Mouse (Mus musculus): ENCODE measurements around the gene Spata17. TPM values are rescaled to one million over a fixed set of nuclear protein-coding genes. Genes with fewer than 3 reads are reported as not detected.

Spata17 gene
- polyA plus RNA-seq, 1 experiment from 2014 or later = 0.98 TPM

DNA sequence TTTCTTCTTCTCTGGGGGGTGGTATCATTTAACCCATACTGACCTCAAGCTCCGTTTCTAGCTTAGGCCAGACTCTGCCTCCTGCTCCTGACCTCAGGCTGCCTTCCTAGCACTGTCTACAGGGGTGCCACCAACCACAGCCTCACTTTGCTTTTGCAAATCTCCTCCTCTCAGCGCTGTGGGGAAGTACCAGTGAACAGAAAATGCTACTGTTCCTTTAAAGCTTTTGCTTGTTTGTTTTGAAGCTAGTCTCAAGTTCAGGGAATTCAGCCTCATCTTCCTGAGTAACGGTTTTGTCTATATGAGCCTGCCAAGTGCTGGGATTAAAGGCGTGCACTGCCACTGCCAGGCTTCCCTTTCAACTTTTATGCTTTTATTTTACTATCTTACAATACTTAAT, 5.8 kb downstream of the Spata17 start:
- Histone ChIP-seq H3K4me2 (ENCODE audit: low read depth, low read length) (no peak overlapping the region), H3K27me3 (ENCODE audit: control insufficient read depth, insufficient read depth, low read length) (no peaks in the 10 kb centered on the region), H3K36me3 (ENCODE audit: control insufficient read depth, insufficient read depth) (no peaks in the 10 kb centered on the region), H3K4me1 (ENCODE audit: control insufficient read depth, insufficient read depth, low read length) (no peaks in the 10 kb centered on the region), H3K9ac (ENCODE audit: low read length) (no peak overlapping the region), H3K9me3 (replicated peaks; ENCODE audit: control insufficient read depth, low read length) (no peaks in the 10 kb centered on the region), H3K4me3 (ENCODE audit: low read length) (no peak overlapping the region), H3K27ac (ENCODE audit: low read length) (no peak overlapping the region)
- ATAC-seq (replicated peaks; ENCODE audit: extremely low read depth, insufficient read depth, low FRiP score) = no peak
- 56% methylated on average over 4 of the region's 4 CpGs for WGBS

DNA sequence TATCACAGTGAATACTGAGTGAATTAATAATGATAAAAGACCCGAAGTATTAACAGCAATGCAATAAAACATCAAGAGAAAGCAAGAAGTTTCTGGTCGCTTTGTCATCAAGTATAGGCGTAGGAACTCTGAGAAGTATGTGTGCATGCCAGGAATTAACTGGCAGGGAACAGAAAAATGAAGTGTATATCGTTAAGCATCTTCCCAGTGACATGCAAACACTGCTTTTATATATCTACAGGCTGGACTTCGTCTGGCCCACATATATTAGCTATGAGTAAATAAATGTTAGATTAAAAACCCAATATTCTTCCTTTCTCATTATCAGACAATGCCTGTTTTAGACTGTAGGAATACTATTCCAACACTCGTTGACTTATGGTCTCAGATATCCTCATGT, 9.8 kb downstream of the Spata17 start:
- no peak for ATAC-seq (replicated peaks; ENCODE audit: extremely low read depth, insufficient read depth, low FRiP score)

GRCm38 (mm10) chr1:187178546-187178945, 36.7 kb downstream of the Spata17 start:
- no peak overlapping the region for H3K4me2 ChIP-seq (ENCODE audit: low read depth, low read length)
- H3K36me3 ChIP-seq (ENCODE audit: control insufficient read depth, insufficient read depth) = no peaks in the 10 kb centered on the region
- H3K9ac ChIP-seq (ENCODE audit: low read length) = no peak overlapping the region
- no peak for ATAC-seq (replicated peaks; ENCODE audit: extremely low read depth, insufficient read depth, low FRiP score)
- H3K9me3 ChIP-seq (replicated peaks; ENCODE audit: control insufficient read depth, low read length) = no peaks in the 10 kb centered on the region
- no peaks in the 10 kb centered on the region for H3K4me1 ChIP-seq (ENCODE audit: control insufficient read depth, insufficient read depth, low read length)
- H3K27ac ChIP-seq (ENCODE audit: low read length) = no peak overlapping the region
- 69% methylated on average over 1 of the region's 1 CpGs for WGBS
- H3K27me3 ChIP-seq (ENCODE audit: control insufficient read depth, insufficient read depth, low read length) = no peaks in the 10 kb centered on the region
- no peak overlapping the region for H3K4me3 ChIP-seq (ENCODE audit: low read length)

More for the DNA sequence above, 9.8 kb downstream of the Spata17 start:
- WGBS = 69% methylated on average over 6 of the region's 6 CpGs
- Histone ChIP-seq H3K27ac (ENCODE audit: low read length) (no peak overlapping the region), H3K4me1 (ENCODE audit: control insufficient read depth, insufficient read depth, low read length) (no peaks in the 10 kb centered on the region), H3K9me3 (replicated peaks; ENCODE audit: control insufficient read depth, low read length) (no peaks in the 10 kb centered on the region), H3K27me3 (ENCODE audit: control insufficient read depth, insufficient read depth, low read length) (no peaks in the 10 kb centered on the region), H3K36me3 (ENCODE audit: control insufficient read depth, insufficient read depth) (no peaks in the 10 kb centered on the region), H3K9ac (ENCODE audit: low read length) (no peak overlapping the region), H3K4me2 (ENCODE audit: low read depth, low read length) (no peak overlapping the region), H3K4me3 (ENCODE audit: low read length) (no peak overlapping the region)

DNA sequence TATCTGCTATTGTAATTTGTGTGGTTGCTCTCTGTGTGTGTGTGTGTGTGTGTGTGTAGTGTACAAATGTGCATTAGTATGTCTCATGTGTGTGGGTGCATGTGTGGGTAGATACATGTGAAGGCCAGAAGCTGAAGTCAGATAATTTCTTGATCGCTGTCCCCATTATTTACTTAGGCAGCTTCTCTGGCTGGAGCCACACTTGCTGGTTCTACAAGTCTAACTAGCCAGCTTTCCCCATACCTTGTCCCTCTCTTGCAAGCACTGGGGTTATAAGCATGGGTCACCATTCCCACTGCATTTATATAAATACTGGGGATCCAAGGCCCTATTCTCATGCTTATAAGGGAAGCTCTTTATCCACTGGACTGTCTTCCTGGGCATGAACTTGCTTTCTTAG, 39.3 kb downstream of the Spata17 start:
- Histone ChIP-seq H3K36me3 (ENCODE audit: control insufficient read depth, insufficient read depth) (no peaks in the 10 kb centered on the region), H3K4me2 (ENCODE audit: low read depth, low read length) (no peak overlapping the region), H3K9ac (ENCODE audit: low read length) (no peak overlapping the region), H3K4me1 (ENCODE audit: control insufficient read depth, insufficient read depth, low read length) (no peaks in the 10 kb centered on the region), H3K27ac (ENCODE audit: low read length) (no peak overlapping the region), H3K27me3 (ENCODE audit: control insufficient read depth, insufficient read depth, low read length) (no peaks in the 10 kb centered on the region), H3K9me3 (replicated peaks; ENCODE audit: control insufficient read depth, low read length) (no peaks in the 10 kb centered on the region), H3K4me3 (ENCODE audit: low read length) (no peak overlapping the region)
- ATAC-seq (replicated peaks; ENCODE audit: extremely low read depth, insufficient read depth, low FRiP score) = no peak
- 77% methylated on average over 1 of the region's 1 CpGs for WGBS

DNA sequence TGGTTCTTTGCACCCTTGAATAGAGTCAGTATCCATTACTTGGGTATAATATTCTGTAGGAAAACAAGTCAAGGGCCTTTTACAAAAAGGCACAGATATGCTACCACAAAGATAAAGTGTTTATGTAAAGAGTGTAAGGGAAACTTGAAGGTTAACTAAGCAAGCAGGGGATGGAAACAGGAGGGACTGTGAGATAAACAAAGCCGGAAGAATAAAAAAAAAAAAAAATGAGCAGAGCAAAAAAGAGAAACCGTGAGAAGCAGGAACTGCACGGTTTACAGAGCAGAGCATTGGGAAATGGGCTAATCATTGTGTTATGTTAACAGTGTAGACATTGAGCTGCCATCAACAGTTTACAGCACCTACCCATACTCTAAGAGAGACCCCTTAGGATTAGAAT, 44.9 kb downstream of the Spata17 start:
- Histone ChIP-seq H3K4me2 (ENCODE audit: low read depth, low read length) (no peak overlapping the region), H3K9ac (ENCODE audit: low read length) (no peak overlapping the region), H3K4me3 (ENCODE audit: low read length) (no peak overlapping the region), H3K4me1 (ENCODE audit: control insufficient read depth, insufficient read depth, low read length) (no peaks in the 10 kb centered on the region), H3K27me3 (ENCODE audit: control insufficient read depth, insufficient read depth, low read length) (no peaks in the 10 kb centered on the region), H3K27ac (ENCODE audit: low read length) (no peak overlapping the region), H3K36me3 (ENCODE audit: control insufficient read depth, insufficient read depth) (no peaks in the 10 kb centered on the region), H3K9me3 (replicated peaks; ENCODE audit: control insufficient read depth, low read length) (no peaks in the 10 kb centered on the region)
- 47% methylated on average over 3 of the region's 3 CpGs for WGBS
- ATAC-seq (replicated peaks; ENCODE audit: extremely low read depth, insufficient read depth, low FRiP score) = no peak

GRCm38 (mm10) chr1:187169646-187170045, 45.6 kb downstream of the Spata17 start:
- no peak overlapping the region for H3K4me2 ChIP-seq (ENCODE audit: low read depth, low read length)
- H3K9ac ChIP-seq (ENCODE audit: low read length) = no peak overlapping the region
- H3K4me1 ChIP-seq (ENCODE audit: control insufficient read depth, insufficient read depth, low read length) = no peaks in the 10 kb centered on the region
- H3K27ac ChIP-seq (ENCODE audit: low read length) = no peak overlapping the region
- no peak for ATAC-seq (replicated peaks; ENCODE audit: extremely low read depth, insufficient read depth, low FRiP score)
- no peaks in the 10 kb centered on the region for H3K36me3 ChIP-seq (ENCODE audit: control insufficient read depth, insufficient read depth)
- WGBS = 73% methylated on average over 7 of the region's 7 CpGs
- no peaks in the 10 kb centered on the region for H3K9me3 ChIP-seq (replicated peaks; ENCODE audit: control insufficient read depth, low read length)
- no peaks in the 10 kb centered on the region for H3K27me3 ChIP-seq (ENCODE audit: control insufficient read depth, insufficient read depth, low read length)
- H3K4me3 ChIP-seq (ENCODE audit: low read length) = no peak overlapping the region

DNA sequence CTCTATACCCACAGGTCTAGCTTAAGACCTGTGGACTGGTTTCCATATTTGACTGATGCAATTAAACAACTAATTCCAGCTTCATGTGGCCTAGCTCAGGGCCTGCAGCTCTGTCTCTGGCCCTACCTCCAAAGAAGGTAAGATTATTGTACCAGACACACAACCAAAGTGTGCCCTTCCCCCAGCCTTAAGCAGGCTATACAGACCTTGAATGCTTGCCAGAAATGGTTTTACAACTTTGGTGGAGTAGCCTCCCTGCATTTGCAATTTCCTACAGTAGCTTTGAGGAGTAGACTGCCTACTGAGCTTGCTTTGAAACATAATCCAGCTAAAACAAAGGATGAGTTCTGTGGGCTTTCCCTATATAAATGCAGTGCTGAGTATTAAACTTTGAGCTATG, 51.7 kb downstream of the Spata17 start:
- Histone ChIP-seq H3K36me3 (ENCODE audit: control insufficient read depth, insufficient read depth) (no peaks in the 10 kb centered on the region), H3K27ac (ENCODE audit: low read length) (no peak overlapping the region), H3K9ac (ENCODE audit: low read length) (no peak overlapping the region), H3K27me3 (ENCODE audit: control insufficient read depth, insufficient read depth, low read length) (no peaks in the 10 kb centered on the region), H3K9me3 (replicated peaks; ENCODE audit: control insufficient read depth, low read length) (peaks cover 3% of the 10 kb centered on the region; the same call in 1 of the 2 replicates), H3K4me3 (ENCODE audit: low read length) (no peak overlapping the region), H3K4me2 (ENCODE audit: low read depth, low read length) (no peak overlapping the region), H3K4me1 (ENCODE audit: control insufficient read depth, insufficient read depth, low read length) (no peaks in the 10 kb centered on the region)
- ATAC-seq (replicated peaks; ENCODE audit: extremely low read depth, insufficient read depth, low FRiP score) = no peak

DNA sequence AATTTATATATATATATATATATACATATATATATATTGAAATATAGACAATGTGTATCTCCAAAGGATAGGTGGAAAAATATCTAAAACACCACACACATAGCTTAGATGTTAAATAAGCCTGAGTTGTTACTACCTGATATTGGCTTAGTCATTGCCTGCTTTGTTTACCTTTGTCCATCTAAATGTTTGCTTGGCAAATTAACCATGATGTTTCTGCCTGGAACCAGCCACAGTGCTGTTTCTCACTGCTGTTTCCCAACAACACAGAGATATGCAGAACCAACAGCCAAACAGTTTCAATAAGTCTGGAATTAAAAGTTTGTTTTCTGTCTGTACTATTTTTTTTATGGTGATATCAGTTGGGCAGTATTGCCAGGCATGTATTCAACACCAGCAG, 59.6 kb downstream of the Spata17 start:
- Histone ChIP-seq H3K27ac (ENCODE audit: low read length) (no peak overlapping the region), H3K4me1 (ENCODE audit: control insufficient read depth, insufficient read depth, low read length) (no peaks in the 10 kb centered on the region), H3K9me3 (replicated peaks; ENCODE audit: control insufficient read depth, low read length) (peaks cover 3% of the 10 kb centered on the region; the same call in 1 of the 2 replicates), H3K4me3 (ENCODE audit: low read length) (no peak overlapping the region), H3K27me3 (ENCODE audit: control insufficient read depth, insufficient read depth, low read length) (no peaks in the 10 kb centered on the region), H3K9ac (ENCODE audit: low read length) (no peak overlapping the region), H3K4me2 (ENCODE audit: low read depth, low read length) (no peak overlapping the region), H3K36me3 (ENCODE audit: control insufficient read depth, insufficient read depth) (no peaks in the 10 kb centered on the region)
- no peak for ATAC-seq (replicated peaks; ENCODE audit: extremely low read depth, insufficient read depth, low FRiP score)

- no peak overlapping the region for H3K4me3 ChIP-seq (ENCODE audit: low read length)
- H3K36me3 ChIP-seq (ENCODE audit: control insufficient read depth, insufficient read depth) = no peaks in the 10 kb centered on the region
- 65% methylated on average over 5 of the region's 5 CpGs for WGBS
- no peak for ATAC-seq (replicated peaks; ENCODE audit: extremely low read depth, insufficient read depth, low FRiP score)
- H3K4me2 ChIP-seq (ENCODE audit: low read depth, low read length) = no peak overlapping the region
- H3K9ac ChIP-seq (ENCODE audit: low read length) = no peak overlapping the region
- H3K9me3 ChIP-seq (replicated peaks; ENCODE audit: control insufficient read depth, low read length) = no peaks in the 10 kb centered on the region
- no peaks in the 10 kb centered on the region for H3K27me3 ChIP-seq (ENCODE audit: control insufficient read depth, insufficient read depth, low read length)
- no peaks in the 10 kb centered on the region for H3K4me1 ChIP-seq (ENCODE audit: control insufficient read depth, insufficient read depth, low read length)
- H3K27ac ChIP-seq (ENCODE audit: low read length) = no peak overlapping the region
Observed at GRCm38 (mm10) chr1:187153681-187154080, 61.6 kb downstream of the Spata17 start.

DNA sequence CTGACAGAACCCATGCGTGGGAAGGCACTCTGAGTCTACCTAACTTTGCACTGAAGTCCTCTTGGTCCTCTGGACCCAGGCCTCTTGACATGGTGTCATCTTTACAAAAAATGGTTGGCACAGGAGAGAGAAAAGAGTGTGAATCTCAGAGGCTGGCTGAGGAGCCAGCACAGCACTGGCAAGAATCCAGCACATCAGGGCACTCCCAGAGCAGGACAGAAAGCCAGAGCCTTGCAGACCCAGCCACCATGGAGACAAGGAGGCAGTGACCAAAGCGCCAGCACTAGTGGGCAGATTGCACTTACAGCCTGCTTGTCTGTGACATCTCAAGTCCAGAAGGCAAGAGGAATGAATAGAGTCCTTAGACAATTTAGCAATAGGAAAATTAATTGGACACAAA, 62.7 kb downstream of the Spata17 start:
- ATAC-seq (replicated peaks; ENCODE audit: extremely low read depth, insufficient read depth, low FRiP score) = no peak
- Histone ChIP-seq H3K9me3 (replicated peaks; ENCODE audit: control insufficient read depth, low read length) (no peaks in the 10 kb centered on the region), H3K9ac (ENCODE audit: low read length) (no peak overlapping the region), H3K4me2 (ENCODE audit: low read depth, low read length) (no peak overlapping the region), H3K27me3 (ENCODE audit: control insufficient read depth, insufficient read depth, low read length) (no peaks in the 10 kb centered on the region), H3K4me3 (ENCODE audit: low read length) (no peak overlapping the region), H3K4me1 (ENCODE audit: control insufficient read depth, insufficient read depth, low read length) (no peaks in the 10 kb centered on the region), H3K27ac (ENCODE audit: low read length) (no peak overlapping the region), H3K36me3 (ENCODE audit: control insufficient read depth, insufficient read depth) (no peaks in the 10 kb centered on the region)
- 81% methylated on average over 2 of the region's 2 CpGs for WGBS
